Mouse (Mus musculus) liver, embryonic 14.5 days (tissue): ENCODE data around the gene Atxn1. TPM values are rescaled to one million over a fixed set of nuclear protein-coding genes. Genes with fewer than 3 reads are reported as not detected.

Source experiments
- ATAC-seq: fragments of 200-750 bp; cut with Nextera tagmentation; 2 replicates; pipeline ENCODE4 v1.8.0; 2017; ENCODE audit warnings: moderate number of reproducible peaks, mild to moderate bottlenecking, moderate library complexity; ENCODE audit not compliant: insufficient read depth
- DNase-seq, 3 experiments: peaks; one replicate each; pipeline ENCODE4 v3.0.0-alpha.2; 2012 to 2013; ENCODE audit warnings: low read depth in 3 of 3, low spot score in 3 of 3
- H3K27ac ChIP-seq: fragments of 300-500 bp; sonication (generic); 2 replicates; pipeline ENCODE4 v1.5.1; 2014; ENCODE audit warnings: moderate library complexity, mild to moderate bottlenecking, control low read depth, inconsistent platforms
- H3K27me3 ChIP-seq: fragments of 300-500 bp; sonication (generic); 2 replicates; pipeline ENCODE4 v1.6.1; 2014; ENCODE audit warnings: mild to moderate bottlenecking, low read length, moderate library complexity; ENCODE audit not compliant: control insufficient read depth, insufficient read depth
- H3K36me3 ChIP-seq: fragments of 300-500 bp; sonication (generic); replicated peaks from 2 replicates; pipeline ENCODE4 v1.6.1; 2014; ENCODE audit warnings: low read depth; ENCODE audit not compliant: control insufficient read depth, insufficient read depth
- H3K4me1 ChIP-seq, 2 experiments: fragments of 200-500 bp in 1 of 2; fragments of 300-500 bp in 1 of 2; sonication (generic) in 1 of 2; replicated peaks; 2 replicates each; pipeline ENCODE4 v1.6.1; 2012 to 2014; ENCODE audit warnings: antibody characterized with exemption in 1 of 2, inconsistent platforms in 1 of 2, low read length in 1 of 2; ENCODE audit not compliant: control insufficient read depth in 2 of 2, insufficient read depth in 2 of 2
- H3K4me2 ChIP-seq: fragments of 300-500 bp; sonication (generic); 2 replicates; pipeline ENCODE4 v1.6.1; 2014; ENCODE audit warnings: low read depth, mild to moderate bottlenecking, control low read depth, moderate library complexity
- H3K4me3 ChIP-seq, 2 experiments: fragments of 200-500 bp in 1 of 2; fragments of 300-500 bp in 1 of 2; sonication (generic) in 1 of 2; 2 replicates each; pipeline ENCODE4 v1.5.1; 2012 to 2014; ENCODE audit warnings: low read depth in 2 of 2, low read length in 2 of 2, mild to moderate bottlenecking in 2 of 2, control low read depth in 1 of 2, inconsistent platforms in 1 of 2, moderate library complexity in 1 of 2; ENCODE audit not compliant: insufficient read depth in 1 of 2
- H3K9ac ChIP-seq: fragments of 300-500 bp; sonication (generic); replicated peaks from 2 replicates; pipeline ENCODE4 v1.6.1; 2014; ENCODE audit warnings: mild to moderate bottlenecking, control low read depth, moderate library complexity
- H3K9me3 ChIP-seq: fragments of 300-500 bp; sonication (generic); 2 replicates; pipeline ENCODE4 v1.6.1; 2016; ENCODE audit warnings: low read length, mixed read lengths; ENCODE audit not compliant: control insufficient read depth
- CTCF ChIP-seq: IDR thresholded peaks from 2 replicates; pipeline ENCODE4 v1.5.1; 2016; ENCODE audit warnings: antibody characterized with exemption, low read depth, control low read depth
- EP300 ChIP-seq: IDR thresholded peaks from 2 replicates; pipeline ENCODE4 v1.6.1; 2016; ENCODE audit warnings: antibody characterized with exemption, low read depth
- WGBS: fragments of 180-500 bp; shearing (Covaris S2); extraction: QIAGEN DNeasy Blood & Tissue Kit; methylation state at CpG from one replicate; pipeline ENCODE4 v1.1.7; 2014; ENCODE audit not compliant: insufficient replicate concordance; 5-methylcytosine and 5-hydroxymethylcytosine counted together
- polyA plus RNA-seq, 2 experiments: library from polyadenylated mRNA; depleted of rRNA in 1 of 2; stranded (reverse) in 1 of 2; unstranded in 1 of 2; fragments of >200 nt; fragmentation: Nextera tagmentation in 1 of 2; extraction: Ambion mirVana in 1 of 2; gene quantifications; 2 replicates each; pipeline versions ENCODE4 v1.2.1 to v1.2.3; 2012 to 2014

Atxn1 gene
- polyA plus RNA-seq, 2 experiments, result 1.0 to 1.2 TPM

GRCm38 (mm10) chr13:45576185-45576584 is 388.6 kb downstream of the Atxn1 start:
- Histone ChIP-seq H3K4me1 (peaks cover 9 to 10% of the 10 kb centered on the region in 2 experiments), H3K4me2 (no peak overlapping the region), H3K27ac (no peak overlapping the region), H3K9ac (no peak overlapping the region), H3K27me3 (no peaks in the 10 kb centered on the region), H3K4me3 (no peak overlapping the region), H3K9me3 (no peaks in the 10 kb centered on the region), H3K36me3 (no peaks in the 10 kb centered on the region)
- ATAC-seq, result no peak
- DNase-seq, result no peak
- 72% methylated on average over 4 of the region's 4 CpGs for WGBS
- TF ChIP-seq CTCF (no peak), EP300 (no peak)

GRCm38 (mm10) chr13:45572768-45573167 is 392.0 kb downstream of the Atxn1 start:
- H3K9ac ChIP-seq, result no peak overlapping the region
- H3K27ac ChIP-seq, result no peak overlapping the region
- DNase-seq (peak; percentile 32 to 46 (median 44)), ATAC-seq (no peak)
- TF ChIP-seq CTCF, result peak; percentile 88
- no peak for TF ChIP-seq EP300
- no peak overlapping the region for H3K4me2 ChIP-seq
- H3K36me3 ChIP-seq, result no peaks in the 10 kb centered on the region
- no peaks in the 10 kb centered on the region for H3K9me3 ChIP-seq
- no peak overlapping the region for H3K4me3 ChIP-seq
- WGBS, result 15% methylated on average over 4 of the region's 4 CpGs
- H3K27me3 ChIP-seq, result no peaks in the 10 kb centered on the region
- H3K4me1 ChIP-seq, result peaks cover 9 to 10% of the 10 kb centered on the region in 2 experiments

GRCm38 (mm10) chr13:45571795-45572262 is 393.0 kb downstream of the Atxn1 start:
- no peak overlapping the region for H3K9ac ChIP-seq
- peak; percentile 74 for ATAC-seq
- peak overlapping the region; percentile 48 for H3K4me2 ChIP-seq

GRCm38 (mm10) chr13:45569932-45570331 is 394.9 kb downstream of the Atxn1 start:
- H3K36me3 ChIP-seq, result no peaks in the 10 kb centered on the region
- DNase-seq, result no peak
- TF ChIP-seq EP300, result no peak
- no peak for TF ChIP-seq CTCF
- no peak overlapping the region for H3K4me3 ChIP-seq
- H3K4me2 ChIP-seq, result no peak overlapping the region
- no peaks in the 10 kb centered on the region for H3K27me3 ChIP-seq
- no peak overlapping the region for H3K9ac ChIP-seq
- H3K27ac ChIP-seq, result no peak overlapping the region
- peaks cover 9 to 10% of the 10 kb centered on the region in 2 experiments for H3K4me1 ChIP-seq
- H3K9me3 ChIP-seq, result no peaks in the 10 kb centered on the region
- ATAC-seq, result no peak
- WGBS, result 66% methylated on average over 7 of the region's 7 CpGs

More at GRCm38 (mm10) chr13:45571795-45572262, 393.0 kb downstream of the Atxn1 start:
- Histone ChIP-seq H3K27me3 (no peaks in the 10 kb centered on the region), H3K27ac (no peak overlapping the region), H3K36me3 (no peaks in the 10 kb centered on the region), H3K4me3 (no peak overlapping the region; a peak in 1 of 4 replicates), H3K4me1 (peaks cover 9 to 10% of the 10 kb centered on the region in 2 experiments), H3K9me3 (no peaks in the 10 kb centered on the region)
- peak; percentile 98 for TF ChIP-seq CTCF
- no peak for TF ChIP-seq EP300
- WGBS, result 5% methylated on average over 6 of the region's 6 CpGs
- peak; percentile 62 to 73 (median 65) for DNase-seq

- Histone ChIP-seq H3K9ac (no peak overlapping the region), H3K4me3 (no peak overlapping the region), H3K4me1 (no peaks in the 10 kb centered on the region), H3K4me2 (no peak overlapping the region), H3K27me3 (no peaks in the 10 kb centered on the region), H3K36me3 (no peaks in the 10 kb centered on the region), H3K9me3 (no peaks in the 10 kb centered on the region), H3K27ac (no peak overlapping the region)
- DNase-seq (no peak), ATAC-seq (no peak)
- TF ChIP-seq CTCF (no peak), EP300 (no peak)
- WGBS, result 69% methylated on average over 4 of the region's 4 CpGs
Observed at GRCm38 (mm10) chr13:45564946-45565345, 399.9 kb downstream of the Atxn1 start.
